Mouse (Mus musculus) embryonic facial prominence, embryonic 15.5 days (tissue): ENCODE results near the gene Olfr693. TPM values are rescaled to one million over a fixed set of nuclear protein-coding genes. Genes with fewer than 3 reads are reported as not detected.
"Not testable (repeated sequence)": the region's sequence is repeated elsewhere in the genome, so short reads cannot be mapped to it uniquely, and the experiment has no call there.

Experiments
- ATAC-seq: fragments of 200-750 bp; cut with Nextera tagmentation; 2 replicates; pipeline ENCODE4 v1.8.0; 2017; ENCODE audit warnings: low read depth, moderate TSS enrichment; ENCODE audit not compliant: insufficient number of reproducible peaks, low FRiP score, low TSS enrichment
- H3K27ac ChIP-seq: fragments of 300-500 bp; sonication (generic); replicated peaks from 2 replicates; pipeline ENCODE4 v1.5.1; 2015; ENCODE audit warnings: mild to moderate bottlenecking, inconsistent platforms
- H3K27me3 ChIP-seq: fragments of 300-500 bp; sonication (generic); 2 replicates; pipeline ENCODE4 v1.6.1; 2015; ENCODE audit warnings: inconsistent platforms
- H3K36me3 ChIP-seq: fragments of 300-500 bp; sonication (generic); 2 replicates; pipeline ENCODE4 v1.6.1; 2015; ENCODE audit warnings: mild to moderate bottlenecking, inconsistent platforms
- H3K4me1 ChIP-seq: fragments of 300-500 bp; sonication (generic); 2 replicates; pipeline ENCODE4 v1.6.1; 2015; ENCODE audit warnings: inconsistent platforms
- H3K4me2 ChIP-seq: fragments of 300-500 bp; sonication (generic); replicated peaks from 2 replicates; pipeline ENCODE4 v1.6.1; 2015; ENCODE audit warnings: mild to moderate bottlenecking, inconsistent platforms
- H3K4me3 ChIP-seq: fragments of 300-500 bp; sonication (generic); replicated peaks from 2 replicates; pipeline ENCODE4 v1.5.1; 2015; ENCODE audit warnings: mild to moderate bottlenecking, inconsistent platforms
- H3K9ac ChIP-seq: fragments of 300-500 bp; sonication (generic); 2 replicates; pipeline ENCODE4 v1.6.1; 2015; ENCODE audit warnings: inconsistent platforms
- H3K9me3 ChIP-seq: fragments of 300-500 bp; sonication (generic); replicated peaks from 2 replicates; pipeline ENCODE4 v1.6.1; 2016; ENCODE audit warnings: inconsistent platforms
- WGBS: fragments of 180-500 bp; shearing (Covaris S2); methylation state at CpG from one replicate; pipeline ENCODE4 v1.1.7; 2015; 5-methylcytosine and 5-hydroxymethylcytosine counted together
- polyA plus RNA-seq: library from polyadenylated mRNA; unstranded; fragments of >200 nt; fragmentation: Nextera tagmentation; extraction: Ambion mirVana; gene quantifications from 2 replicates; pipeline ENCODE4 v1.2.1, GENCODE M21; 2015

The Olfr693 gene
- 0.11 TPM in 1 of 2 replicates, not detected in the other for polyA plus RNA-seq

DNA sequence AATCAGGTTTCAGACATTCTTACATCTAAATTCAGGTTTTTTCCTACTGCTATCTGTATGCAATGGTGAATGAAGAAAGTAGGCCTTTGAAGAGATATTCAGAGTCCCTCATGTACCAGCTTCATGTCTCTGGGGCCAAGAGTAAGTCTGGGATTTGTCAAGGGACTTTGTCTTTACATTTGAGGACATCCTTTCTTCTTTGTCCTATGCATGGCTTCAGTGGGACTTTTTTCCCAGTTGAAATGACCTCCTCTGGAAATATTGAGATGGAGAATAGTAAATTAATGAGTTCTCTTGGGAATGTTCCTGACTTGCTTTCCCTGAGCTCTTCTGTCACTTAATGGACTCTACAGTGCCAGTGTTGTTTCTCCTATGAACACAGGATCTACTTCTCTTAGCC, at the start of gene Olfr693:
Gene Olfr693 (minus strand): TSS at position 101 of the 400 bp plus-strand sequence.
- Histone ChIP-seq H3K9ac (no peak within 1 kb of the TSS), H3K4me3 (no peak within 1 kb of the TSS), H3K27ac (no peak within 1 kb of the TSS), H3K9me3 (no peaks in the 10 kb centered on the region), H3K4me1 (no peaks in the 10 kb centered on the region), H3K4me2 (no peak within 1 kb of the TSS), H3K36me3 (no peaks in the 10 kb centered on the region), H3K27me3 (no peaks in the 10 kb centered on the region)
- ATAC-seq, result no peak

DNA sequence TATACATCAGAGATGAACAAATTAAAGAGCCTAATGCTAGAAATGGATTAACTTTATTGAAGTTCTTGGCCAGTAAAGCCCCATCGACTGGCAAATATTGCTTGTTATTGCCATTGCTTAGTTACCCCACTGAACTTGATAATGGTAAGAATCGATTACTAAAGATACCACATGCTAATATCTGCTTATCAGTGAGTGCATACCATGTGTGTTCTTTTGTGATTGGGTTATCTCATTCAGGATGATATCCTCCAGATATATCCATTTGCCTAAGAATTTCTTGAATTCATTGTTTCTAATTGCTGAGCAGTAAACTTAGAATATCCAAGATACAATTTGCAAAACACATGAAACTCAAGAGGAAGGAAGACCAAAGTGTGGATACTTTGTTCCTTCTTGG, 45.3 kb upstream of the Olfr693 start:
- WGBS, result 83% methylated on average over 2 of the region's 2 CpGs
- not testable (repeated sequence) for H3K9ac ChIP-seq, ATAC-seq

DNA sequence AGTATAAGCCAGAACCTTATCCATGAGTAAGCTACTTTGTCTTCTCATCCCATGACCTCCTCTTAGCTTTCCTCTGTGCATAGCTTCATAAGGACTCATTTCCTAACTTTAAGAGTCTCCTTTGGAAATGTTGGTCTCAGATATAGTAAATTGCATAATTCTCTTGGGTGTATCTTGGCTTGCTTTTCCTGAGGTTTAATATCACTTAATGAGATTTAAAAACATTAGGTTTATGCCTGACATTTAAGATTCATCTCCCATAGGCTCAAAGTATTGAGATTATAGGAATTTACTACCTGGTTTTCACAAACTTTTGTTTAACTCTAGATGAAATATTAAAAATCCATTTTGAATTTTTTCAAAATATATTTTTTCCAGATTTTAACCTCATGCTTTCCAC, 35.9 kb upstream of the Olfr693 start, which contains the start of gene Olfr695:
Gene Olfr695 (minus strand): TSS at position 101 of the 400 bp plus-strand sequence.
- Histone ChIP-seq H3K4me2 (no peak within 1 kb of the TSS), H3K4me1 (no peaks in the 10 kb centered on the region), H3K9ac (no peak within 1 kb of the TSS), H3K36me3 (no peaks in the 10 kb centered on the region), H3K27ac (no peak within 1 kb of the TSS), H3K4me3 (no peak within 1 kb of the TSS), H3K9me3 (no peaks in the 10 kb centered on the region), H3K27me3 (no peaks in the 10 kb centered on the region)
- no peak for ATAC-seq

More for the DNA sequence above, 45.3 kb upstream of the Olfr693 start:
- not testable (repeated sequence) for H3K36me3 ChIP-seq, H3K27ac ChIP-seq, H3K4me2 ChIP-seq, H3K4me3 ChIP-seq, H3K27me3 ChIP-seq, H3K9me3 ChIP-seq, H3K4me1 ChIP-seq

DNA sequence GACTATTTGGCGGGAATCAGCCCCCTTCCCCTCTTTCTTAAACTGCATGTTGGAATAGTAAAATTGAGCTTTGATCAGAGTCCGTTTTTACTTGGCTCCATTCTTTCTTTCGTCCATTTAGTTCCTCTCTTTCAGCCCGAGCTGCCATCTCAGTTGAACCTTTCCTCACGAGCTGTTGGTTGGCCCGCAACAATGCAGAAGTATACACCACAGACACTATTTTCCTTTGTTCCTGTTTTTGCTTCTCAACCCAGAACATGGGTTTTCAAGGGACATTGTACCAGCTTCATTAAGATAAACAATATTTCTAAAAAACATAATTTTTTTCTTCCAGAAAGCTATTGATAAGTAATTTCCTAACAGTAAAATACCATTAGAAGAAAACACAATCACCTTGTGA, 31.1 kb upstream of the Olfr693 start:
- no peaks in the 10 kb centered on the region for H3K36me3 ChIP-seq
- H3K27ac ChIP-seq, result no peak overlapping the region
- no peak overlapping the region for H3K9ac ChIP-seq
- WGBS, result 90% methylated on average over 6 of the region's 6 CpGs
- no peak overlapping the region for H3K4me3 ChIP-seq
- H3K27me3 ChIP-seq, result no peaks in the 10 kb centered on the region
- no peaks in the 10 kb centered on the region for H3K4me1 ChIP-seq
- no peak overlapping the region for H3K4me2 ChIP-seq
- no peak for ATAC-seq
- H3K9me3 ChIP-seq, result no peaks in the 10 kb centered on the region

DNA sequence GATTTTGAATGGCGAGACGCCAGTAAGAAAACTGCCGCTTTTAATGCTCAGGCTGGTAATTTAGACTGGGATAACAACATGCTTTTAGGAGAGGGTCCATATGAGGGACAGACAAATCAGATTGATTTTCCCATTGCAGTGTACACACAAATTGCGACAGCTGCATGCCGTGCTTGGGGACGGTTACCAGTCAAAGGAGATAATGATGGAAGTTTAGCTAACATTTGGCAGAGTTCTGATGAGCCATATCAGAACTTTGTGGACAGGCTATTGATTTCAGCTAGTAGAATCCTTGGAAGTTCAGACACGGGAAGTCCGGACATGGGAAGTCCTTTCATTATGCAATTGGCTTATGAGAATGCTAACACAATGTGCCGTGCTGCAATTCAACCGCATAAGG, 27.3 kb upstream of the Olfr693 start:
- 92% methylated on average over 10 of the region's 10 CpGs for WGBS

DNA sequence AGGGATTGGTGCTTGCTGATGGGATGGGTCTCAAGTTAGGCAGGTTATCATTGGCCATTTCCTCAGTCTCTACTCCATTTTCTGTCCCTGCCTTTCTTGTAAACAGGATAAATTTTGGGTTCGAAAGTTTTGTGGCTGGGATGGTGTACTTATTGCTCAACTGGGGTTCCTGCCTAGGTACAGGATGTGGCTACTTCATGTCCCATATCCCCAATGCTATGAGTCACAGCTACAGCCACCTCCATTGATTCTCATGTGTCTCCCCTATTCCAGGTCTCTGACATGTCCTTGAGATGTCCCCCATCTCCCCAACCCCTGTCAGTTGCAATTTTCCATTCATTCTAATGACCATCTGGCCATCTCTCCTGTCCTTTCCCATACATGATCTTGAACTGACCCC, 16.5 kb upstream of the Olfr693 start:
- no peak overlapping the region for H3K4me3 ChIP-seq
- no peak overlapping the region for H3K4me2 ChIP-seq
- no peak overlapping the region for H3K27ac ChIP-seq
- H3K9me3 ChIP-seq, result peaks cover 6% of the 10 kb centered on the region; the same call in 1 of the 2 replicates
- no peak for ATAC-seq
- no peaks in the 10 kb centered on the region for H3K4me1 ChIP-seq
- H3K36me3 ChIP-seq, result no peaks in the 10 kb centered on the region
- H3K9ac ChIP-seq, result no peak overlapping the region
- WGBS, result 70% methylated on average over 1 of the region's 1 CpGs
- H3K27me3 ChIP-seq, result no peaks in the 10 kb centered on the region

More for the DNA sequence above, 27.3 kb upstream of the Olfr693 start:
- H3K4me3 ChIP-seq, H3K9me3 ChIP-seq, H3K27me3 ChIP-seq, H3K36me3 ChIP-seq, H3K9ac ChIP-seq, H3K4me2 ChIP-seq, H3K27ac ChIP-seq, H3K4me1 ChIP-seq, ATAC-seq: not testable (repeated sequence)

DNA sequence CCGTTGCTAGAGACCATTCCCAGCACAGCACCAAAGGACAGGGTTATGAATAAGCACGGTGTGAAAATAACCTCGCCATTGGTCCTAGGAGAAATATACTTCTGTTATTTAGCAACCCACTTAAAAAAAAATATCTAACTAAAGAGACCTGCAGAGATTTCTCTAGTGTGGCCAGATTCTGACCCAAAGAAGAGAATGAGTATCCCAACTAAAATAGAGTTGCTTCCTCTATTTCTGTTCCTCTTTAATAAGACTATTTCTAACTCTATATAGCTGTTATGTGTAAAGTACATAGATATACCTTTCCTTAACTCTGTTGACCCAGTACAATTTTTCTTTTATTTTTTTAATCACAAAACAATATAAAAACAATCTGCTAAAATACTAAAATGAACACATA, 12.6 kb upstream of the Olfr693 start:
- H3K9me3 ChIP-seq, result no peaks in the 10 kb centered on the region
- no peaks in the 10 kb centered on the region for H3K4me1 ChIP-seq
- H3K27ac ChIP-seq, result no peak overlapping the region
- H3K36me3 ChIP-seq, result no peaks in the 10 kb centered on the region
- no peak overlapping the region for H3K9ac ChIP-seq
- no peak overlapping the region for H3K4me2 ChIP-seq
- ATAC-seq, result no peak
- WGBS, result 81% methylated on average over 3 of the region's 3 CpGs
- no peaks in the 10 kb centered on the region for H3K27me3 ChIP-seq
- H3K4me3 ChIP-seq, result no peak overlapping the region

DNA sequence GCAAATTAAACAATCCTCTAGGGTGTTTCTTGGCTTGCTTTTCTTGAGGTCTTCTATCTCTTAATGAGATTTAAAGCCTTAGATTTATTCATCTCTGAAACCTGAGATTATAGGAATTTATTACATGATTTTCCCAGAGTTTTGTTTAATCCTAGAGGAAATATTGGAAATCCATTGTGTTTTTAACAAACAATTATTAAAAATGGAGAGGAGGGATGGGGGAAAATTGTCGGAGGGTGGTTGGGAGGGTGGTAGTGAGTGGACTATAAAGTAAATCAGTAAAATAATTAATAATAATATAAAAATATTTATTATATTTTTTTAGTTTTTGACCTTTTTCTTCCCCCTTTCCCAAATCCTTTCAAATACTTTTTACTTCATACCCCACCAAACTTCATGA, 11.3 kb upstream of the Olfr693 start, which contains the start of gene Olfr694:
Gene Olfr694 (minus strand): TSS at position 101 of the 400 bp plus-strand sequence.
- 77% methylated on average over 1 of the region's 1 CpGs for WGBS
- H3K36me3 ChIP-seq, result no peaks in the 10 kb centered on the region
- no peak within 1 kb of the TSS for H3K27ac ChIP-seq
- no peak within 1 kb of the TSS for H3K4me3 ChIP-seq
- no peak within 1 kb of the TSS for H3K9ac ChIP-seq
- H3K27me3 ChIP-seq, result no peaks in the 10 kb centered on the region
- no peaks in the 10 kb centered on the region for H3K4me1 ChIP-seq
- H3K4me2 ChIP-seq, result no peak within 1 kb of the TSS
- no peaks in the 10 kb centered on the region for H3K9me3 ChIP-seq
- ATAC-seq, result no peak

DNA sequence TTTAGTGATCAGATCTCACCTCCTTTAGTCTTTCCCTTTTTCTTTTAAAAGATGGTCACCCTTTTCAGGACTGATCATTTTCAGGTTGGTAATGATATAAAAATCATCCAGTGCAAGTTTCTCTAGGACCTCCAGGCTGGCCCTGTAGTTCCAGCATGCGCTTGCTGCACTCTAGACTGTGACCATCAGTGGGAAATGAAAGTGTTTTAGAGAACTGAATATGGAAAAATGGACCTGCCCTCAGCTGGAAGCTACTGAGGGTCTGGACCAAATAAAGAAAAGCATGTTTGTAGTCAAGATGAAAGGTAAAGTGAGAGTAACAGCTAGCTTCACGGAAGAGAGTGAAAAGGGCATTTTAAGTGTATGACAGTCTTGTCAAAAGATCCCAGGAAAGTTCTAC, 5.0 kb upstream of the Olfr693 start:
- H3K9me3 ChIP-seq, result no peaks in the 10 kb centered on the region
- no peaks in the 10 kb centered on the region for H3K36me3 ChIP-seq
- ATAC-seq, result no peak
- H3K4me1 ChIP-seq, result no peaks in the 10 kb centered on the region
- no peak overlapping the region for H3K4me2 ChIP-seq
- no peak overlapping the region for H3K27ac ChIP-seq
- no peak overlapping the region for H3K9ac ChIP-seq
- no peak overlapping the region for H3K4me3 ChIP-seq
- WGBS, result 85% methylated on average over 2 of the region's 2 CpGs
- no peaks in the 10 kb centered on the region for H3K27me3 ChIP-seq

DNA sequence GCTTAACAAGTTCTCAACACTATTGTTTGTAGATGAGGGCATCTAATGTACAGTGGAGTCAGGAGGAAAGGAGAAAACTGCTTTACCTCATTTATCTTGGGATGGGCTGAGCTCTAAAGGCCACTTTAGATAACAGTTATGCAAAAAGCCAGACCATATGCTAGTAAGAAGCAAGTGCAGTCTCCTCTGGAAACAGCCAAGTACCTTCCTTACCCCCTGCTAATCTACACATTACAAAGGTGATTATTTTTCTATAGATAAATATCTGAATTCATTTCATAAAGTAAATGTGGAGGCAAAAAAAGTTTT, 28.1 kb downstream of the Olfr693 start:
- Histone ChIP-seq H3K4me2 (no peak overlapping the region), H3K36me3 (no peaks in the 10 kb centered on the region), H3K27me3 (no peaks in the 10 kb centered on the region), H3K27ac (no peak overlapping the region), H3K9ac (no peak overlapping the region), H3K9me3 (no peaks in the 10 kb centered on the region), H3K4me3 (no peak overlapping the region), H3K4me1 (no peaks in the 10 kb centered on the region)
- no peak for ATAC-seq

DNA sequence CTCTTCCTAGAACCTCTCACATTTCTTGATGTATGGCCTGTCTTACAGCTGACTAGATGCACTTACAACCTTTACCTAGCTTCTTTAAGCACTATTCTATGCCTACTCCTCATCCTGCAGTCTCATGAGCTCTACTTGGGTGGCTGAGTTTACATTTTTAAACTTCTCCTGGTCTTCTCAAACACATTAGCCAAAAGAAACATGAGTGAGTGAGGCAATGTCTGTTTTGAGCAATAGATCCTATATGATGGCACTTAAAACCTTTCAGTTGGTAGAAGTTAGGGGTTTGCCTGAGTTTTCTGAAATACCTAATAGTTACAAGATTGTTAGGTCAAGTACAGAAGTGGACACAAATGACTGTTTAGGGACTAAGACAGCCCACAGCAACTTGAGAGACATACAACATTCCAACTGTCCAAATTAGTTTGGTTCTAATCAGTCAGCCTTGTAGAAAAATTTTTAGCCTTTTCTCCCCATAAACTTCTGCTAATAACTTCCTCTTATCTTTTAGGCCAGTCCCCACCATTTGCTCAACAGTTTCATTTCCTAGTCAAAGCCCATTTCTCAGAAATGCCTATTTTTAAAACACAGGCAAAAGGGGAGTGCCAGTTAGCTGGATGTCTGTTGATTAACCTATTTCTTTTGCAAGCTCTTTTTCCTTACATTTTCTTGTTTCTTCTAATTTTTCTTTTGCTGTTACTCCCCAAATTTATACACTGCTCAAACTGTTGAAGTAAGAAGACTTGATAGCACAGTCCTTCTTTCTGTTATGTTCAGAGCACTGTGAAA, 28.6 kb downstream of the Olfr693 start:
- H3K9ac ChIP-seq, result no peak overlapping the region
- H3K4me2 ChIP-seq, result no peak overlapping the region
- no peaks in the 10 kb centered on the region for H3K36me3 ChIP-seq
- no peaks in the 10 kb centered on the region for H3K27me3 ChIP-seq
- H3K4me1 ChIP-seq, result no peaks in the 10 kb centered on the region
- no peak overlapping the region for H3K4me3 ChIP-seq
- no peak overlapping the region for H3K27ac ChIP-seq
- no peak for ATAC-seq
- H3K9me3 ChIP-seq, result no peaks in the 10 kb centered on the region

DNA sequence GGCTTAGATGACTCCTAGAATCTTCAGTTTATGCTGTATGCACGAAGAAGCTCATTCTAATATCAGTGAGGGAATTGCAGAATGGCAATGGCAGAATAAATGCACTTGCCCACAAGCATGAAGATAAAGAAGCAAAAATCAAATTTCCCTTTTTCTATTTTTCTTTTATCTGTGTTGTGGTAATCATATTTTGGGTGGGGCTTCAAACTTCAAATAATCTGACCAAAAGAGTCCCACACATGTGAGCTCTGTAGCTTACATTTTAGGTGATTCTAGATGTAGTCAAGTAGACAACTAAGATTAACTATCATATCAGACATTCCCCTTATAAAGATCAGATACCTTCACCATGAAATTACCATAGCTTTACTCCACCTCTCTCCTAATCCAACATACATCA, 30.6 kb downstream of the Olfr693 start:
- no peaks in the 10 kb centered on the region for H3K4me1 ChIP-seq
- H3K9ac ChIP-seq, result no peak overlapping the region
- no peak overlapping the region for H3K4me3 ChIP-seq
- H3K36me3 ChIP-seq, result no peaks in the 10 kb centered on the region
- H3K27me3 ChIP-seq, result no peaks in the 10 kb centered on the region
- no peaks in the 10 kb centered on the region for H3K9me3 ChIP-seq
- WGBS, result 60% methylated on average over 1 of the region's 1 CpGs
- no peak for ATAC-seq
- no peak overlapping the region for H3K27ac ChIP-seq
- no peak overlapping the region for H3K4me2 ChIP-seq
